16 mouse cellular contexts compared by ENCODE assay signal in the genomic region with DNA sequence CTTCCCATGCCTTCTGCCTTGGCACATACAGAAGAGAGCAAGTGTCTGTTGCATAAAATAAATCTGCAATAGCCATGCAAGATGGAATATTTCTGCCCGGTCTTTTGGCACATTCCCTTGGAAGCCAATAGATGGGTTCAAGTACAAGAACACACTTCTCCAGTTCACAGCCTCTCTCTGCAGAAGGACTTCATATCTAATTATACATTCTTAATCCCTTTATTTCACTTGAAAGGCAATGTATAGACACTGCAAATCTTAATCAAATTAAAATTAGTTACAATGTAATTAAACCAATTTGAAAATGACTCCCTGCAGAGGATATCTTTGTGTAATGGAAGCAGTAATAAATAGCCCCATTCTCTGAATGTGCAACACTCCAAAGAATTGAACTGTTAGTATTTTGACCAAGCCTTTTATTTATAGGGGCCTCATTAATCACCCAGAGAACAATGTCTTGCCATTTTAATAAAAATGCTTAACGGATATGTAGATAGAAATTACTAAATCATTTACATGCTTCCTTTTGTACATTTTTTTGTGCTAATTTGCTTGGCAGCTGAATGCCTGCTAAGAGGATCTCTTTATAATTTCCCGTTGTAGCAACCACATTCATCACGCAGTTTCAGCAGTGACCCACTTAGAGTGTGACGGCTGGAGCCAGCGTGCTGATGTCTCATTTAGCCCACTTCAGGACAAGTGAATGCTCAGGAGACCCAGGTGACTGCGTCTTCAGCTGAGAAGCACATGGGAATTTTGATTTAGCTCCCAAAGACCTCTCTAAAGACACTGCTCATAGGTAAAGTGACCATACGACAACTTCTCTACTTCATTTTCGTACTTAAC.
DNase-seq lines count a peak whose midpoint lies in the region; ATAC-seq and TF ChIP-seq lines count a peak whose summit lies in the region.
"Had no signal": no experiment of that assay in that cellular context is flagged by ENCODE, and none has a peak within 500 bp of the region (broad histone marks: within the 10 kb centered on the region; RNA-seq: fewer than 3 reads in every experiment).

No protein-coding gene starts in this region.

- H3K27me3 ChIP-seq in forebrain, embryonic 12.5 days, result no peaks in the 10 kb centered on the region
- H3K27me3 ChIP-seq in forebrain, postnatal 0 days (ENCODE audit: insufficient read depth, low read length), result no peaks in the 10 kb centered on the region
- no peaks in the 10 kb centered on the region for H3K27me3 ChIP-seq in kidney, embryonic 16.5 days (ENCODE audit: insufficient read depth, low read length)
- no peaks in the 10 kb centered on the region for H3K27me3 ChIP-seq in heart, embryonic 12.5 days (replicated peaks)
- H3K27me3 ChIP-seq: limb, embryonic 12.5 days; liver, embryonic 13.5 days; lung, embryonic 15.5 days had no signal

- no peak overlapping the region for H3K4me2 ChIP-seq in forebrain, embryonic 12.5 days
- no peak overlapping the region for H3K4me2 ChIP-seq in forebrain, postnatal 0 days (ENCODE audit: low read depth)
- H3K4me2 ChIP-seq in kidney, embryonic 16.5 days (replicated peaks; ENCODE audit: low read depth, low read length), result no peak overlapping the region
- no peak overlapping the region for H3K4me2 ChIP-seq in heart, embryonic 12.5 days
- H3K4me2 ChIP-seq: heart, embryonic 11.5 days; limb, embryonic 12.5 days; liver, embryonic 13.5 days; lung, embryonic 15.5 days had no signal

- intact Hi-C loops in left cerebral cortex, adult 2 months (cut with DNase I), result no loop called here
- intact Hi-C loops in left cerebral cortex, postnatal 4 days (cut with DNase I), result no loop called here

- WGBS in forebrain, embryonic 12.5 days, result 48% methylated on average over 9 of the region's 9 CpGs
- WGBS in forebrain, postnatal 0 days, result 29% methylated on average over 9 of the region's 9 CpGs
- 73% methylated on average over 9 of the region's 9 CpGs for WGBS in kidney, embryonic 16.5 days
- 79% methylated on average over 9 of the region's 9 CpGs for WGBS in heart, embryonic 12.5 days

- peak in 1 of 2 experiments; percentile 15 for DNase-seq in left cerebral cortex, adult 2 months (ENCODE audit: extremely low spot score in 1 of 2, low spot score in 2 of 2)
- DNase-seq in left cerebral cortex, postnatal 4 days, result no peak
- peak; percentile 32 for DNase-seq in forebrain, postnatal 0 days
- DNase-seq in right cerebral cortex, postnatal 36 days (ENCODE audit: low spot score in 2 of 2), result peak; percentile 6 to 20
- DNase-seq: adrenal gland, postnatal 36 days; cerebellum, adult 9-11 months; heart, postnatal 36 days; kidney, adult 8-10 months; liver, embryonic 13.5 days had no signal

- no peak for TF ChIP-seq CTCF in left cerebral cortex, adult 2 months (IDR thresholded peaks at IDR 0.05)
- TF ChIP-seq CTCF in forebrain, postnatal 0 days (IDR thresholded peaks at IDR 0.05; ENCODE audit: low read depth), result no peak

- no peak overlapping the region for H3K9ac ChIP-seq in forebrain, embryonic 12.5 days
- no peak overlapping the region for H3K9ac ChIP-seq in forebrain, postnatal 0 days
- no peak overlapping the region for H3K9ac ChIP-seq in kidney, embryonic 16.5 days (replicated peaks; ENCODE audit: low read length)
- H3K9ac ChIP-seq in heart, embryonic 12.5 days, result no peak overlapping the region
- H3K9ac ChIP-seq: limb, embryonic 12.5 days; liver, embryonic 13.5 days; lung, embryonic 15.5 days had no signal

- H3K27ac ChIP-seq in left cerebral cortex, adult 2 months, result peak overlapping the region; percentile 13; the same call in 1 of the 2 replicates
- H3K27ac ChIP-seq in forebrain, embryonic 12.5 days, result no peak overlapping the region
- H3K27ac ChIP-seq in forebrain, postnatal 0 days (ENCODE audit: low read depth, low read length), result no peak overlapping the region
- H3K27ac ChIP-seq in kidney, embryonic 16.5 days (ENCODE audit: low read length), result no peak overlapping the region
- H3K27ac ChIP-seq in heart, embryonic 12.5 days (ENCODE audit: poor library complexity, severe bottlenecking), result no peak overlapping the region
- H3K27ac ChIP-seq: limb, embryonic 12.5 days; liver, embryonic 13.5 days; lung, embryonic 15.5 days had no signal

- no peak overlapping the region for H3K4me3 ChIP-seq in left cerebral cortex, adult 2 months
- H3K4me3 ChIP-seq in forebrain, embryonic 12.5 days (replicated peaks), result no peak overlapping the region
- H3K4me3 ChIP-seq in forebrain, postnatal 0 days (ENCODE audit: low read depth, low read length), result no peak overlapping the region
- no peak overlapping the region for H3K4me3 ChIP-seq in kidney, embryonic 16.5 days (ENCODE audit: low read length)
- no peak overlapping the region for H3K4me3 ChIP-seq in heart, embryonic 12.5 days
- H3K4me3 ChIP-seq: limb, embryonic 12.5 days; liver, embryonic 13.5 days; lung, embryonic 15.5 days had no signal

- no peaks in the 10 kb centered on the region for H3K9me3 ChIP-seq in forebrain, embryonic 12.5 days
- H3K9me3 ChIP-seq in forebrain, postnatal 0 days (ENCODE audit: low read length), result no peaks in the 10 kb centered on the region
- no peaks in the 10 kb centered on the region for H3K9me3 ChIP-seq in kidney, embryonic 16.5 days (ENCODE audit: low read length)
- no peaks in the 10 kb centered on the region for H3K9me3 ChIP-seq in heart, embryonic 12.5 days (replicated peaks)
- H3K9me3 ChIP-seq: limb, embryonic 12.5 days; liver, embryonic 13.5 days; lung, embryonic 15.5 days had no signal

- no peaks in the 10 kb centered on the region for H3K36me3 ChIP-seq in forebrain, embryonic 12.5 days (replicated peaks)
- no peaks in the 10 kb centered on the region for H3K36me3 ChIP-seq in forebrain, postnatal 0 days (ENCODE audit: insufficient read depth)
- H3K36me3 ChIP-seq in kidney, embryonic 16.5 days (ENCODE audit: insufficient read depth, low read length), result no peaks in the 10 kb centered on the region
- H3K36me3 ChIP-seq in heart, embryonic 12.5 days, result no peaks in the 10 kb centered on the region
- H3K36me3 ChIP-seq: limb, embryonic 12.5 days; liver, embryonic 13.5 days; lung, embryonic 15.5 days had no signal

- ATAC-seq in forebrain, embryonic 12.5 days (ENCODE audit: low FRiP score), result peak; percentile 53; the same call in 1 of the 2 replicates
- ATAC-seq in forebrain, postnatal 0 days, result peak; percentile 65
- ATAC-seq in kidney, embryonic 16.5 days (ENCODE audit: low FRiP score, low TSS enrichment), result no peak
- ATAC-seq in heart, embryonic 12.5 days (ENCODE audit: insufficient number of reproducible peaks, low FRiP score), result no peak
- ATAC-seq: hindbrain, embryonic 16.5 days had no signal

- no peaks in the 10 kb centered on the region for H3K4me1 ChIP-seq in forebrain, embryonic 12.5 days
- H3K4me1 ChIP-seq in forebrain, postnatal 0 days (ENCODE audit: insufficient read depth), result peaks cover 3% of the 10 kb centered on the region; the same call in 1 of the 2 replicates
- no peaks in the 10 kb centered on the region for H3K4me1 ChIP-seq in kidney, embryonic 16.5 days (ENCODE audit: insufficient read depth, low read length)
- H3K4me1 ChIP-seq in heart, embryonic 12.5 days (replicated peaks), result no peaks in the 10 kb centered on the region
- H3K4me1 ChIP-seq: limb, embryonic 12.5 days; liver, embryonic 13.5 days; lung, embryonic 15.5 days had no signal

Comparison
In these comparisons a context has a peak if more than half of its experiments do, and no peak if none do; other contexts are left out.
1. ATAC-seq: peak in forebrain, embryonic 12.5 days (single experiment) and forebrain, postnatal 0 days (single experiment); none in kidney, embryonic 16.5 days (single experiment) and heart, embryonic 12.5 days (single experiment).